Mouse (Mus musculus) megakaryocyte-erythroid progenitor cell, adult 5-6 weeks (primary cell): ENCODE data around the gene Wdr20. TPM values are rescaled to one million over a fixed set of nuclear protein-coding genes. Genes with fewer than 3 reads are reported as not detected.

ENCODE experiments used
- ATAC-seq: replicated peaks from 2 replicates; pipeline ENCODE4 v1.8.0; 2016; ENCODE audit warnings: mild to moderate bottlenecking, inconsistent platforms; ENCODE audit not compliant: severe bottlenecking, poor library complexity, low FRiP score, low TSS enrichment
- total RNA-seq, 2 experiments: library from RNA; stranded (forward) in 1 of 2; stranded (reverse) in 1 of 2; fragments of 200-1000, 215-1000 nt in 1 of 2; fragments of >200 nt in 1 of 2; fragmentation: Nextera tagmentation in 1 of 2; gene quantifications; 2 replicates each; pipeline ENCODE4 v1.2.3; 2014 to 2017

Wdr20 gene
- total RNA-seq, 2 experiments from 2014 or later, result 29.5 to 42.1 TPM

DNA sequence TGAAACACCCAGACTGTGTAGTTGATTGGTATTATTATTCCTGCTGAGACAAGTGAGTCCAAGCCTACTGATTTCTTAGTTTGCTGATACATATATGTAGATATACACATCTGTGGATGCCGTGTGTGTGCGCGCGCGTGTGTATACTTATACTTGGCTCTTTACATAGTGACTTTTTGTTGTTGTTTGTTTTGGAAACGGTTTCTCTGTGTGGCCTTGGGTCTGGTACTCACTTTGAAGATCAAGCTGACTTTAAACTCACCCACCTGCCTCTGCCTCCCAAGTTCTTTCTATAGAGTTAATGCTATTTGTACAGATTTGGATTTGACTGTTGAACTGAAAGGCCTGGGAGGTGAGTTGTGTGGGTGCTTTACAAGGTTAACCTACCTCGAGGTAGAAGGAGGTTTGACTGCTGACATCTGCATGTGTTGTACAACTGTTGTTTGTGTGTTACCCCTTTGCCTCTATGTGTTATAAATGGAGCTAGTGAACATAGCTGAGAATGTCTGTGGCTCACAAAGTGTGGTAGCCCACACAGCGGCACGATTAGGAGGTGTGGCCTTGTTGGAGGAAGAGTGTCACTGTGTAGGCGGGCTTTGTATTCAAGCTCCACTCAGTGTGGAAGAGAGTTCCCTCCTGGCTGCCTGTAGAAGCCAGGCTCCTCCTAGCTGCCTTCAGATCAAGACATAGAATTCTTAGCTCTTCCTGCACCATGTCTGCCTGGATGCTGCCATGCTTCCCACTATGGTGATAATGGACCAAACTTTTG lies 32.9 kb downstream of the Wdr20 start:
- ATAC-seq, result peak; percentile 68

DNA sequence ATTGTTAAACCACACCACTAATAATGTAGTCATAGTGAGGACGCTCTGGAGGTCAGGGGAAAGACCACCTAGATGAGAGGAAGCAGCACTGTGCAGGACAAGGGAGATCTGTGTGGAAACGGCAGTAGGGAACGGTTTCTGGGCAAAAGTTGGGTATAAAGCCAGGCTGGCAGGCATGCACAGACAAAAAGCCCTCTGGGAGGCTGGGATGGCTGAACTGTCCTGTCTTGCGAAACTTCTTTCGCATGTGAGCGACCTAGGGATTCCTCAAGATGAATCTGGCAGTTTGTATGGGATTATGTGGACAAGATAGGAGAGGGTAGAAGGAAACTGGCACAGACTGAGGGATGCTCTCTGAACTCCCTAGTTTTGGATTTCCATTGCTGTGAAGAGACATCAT lies 34.2 kb downstream of the Wdr20 start:
- no peak for ATAC-seq

DNA sequence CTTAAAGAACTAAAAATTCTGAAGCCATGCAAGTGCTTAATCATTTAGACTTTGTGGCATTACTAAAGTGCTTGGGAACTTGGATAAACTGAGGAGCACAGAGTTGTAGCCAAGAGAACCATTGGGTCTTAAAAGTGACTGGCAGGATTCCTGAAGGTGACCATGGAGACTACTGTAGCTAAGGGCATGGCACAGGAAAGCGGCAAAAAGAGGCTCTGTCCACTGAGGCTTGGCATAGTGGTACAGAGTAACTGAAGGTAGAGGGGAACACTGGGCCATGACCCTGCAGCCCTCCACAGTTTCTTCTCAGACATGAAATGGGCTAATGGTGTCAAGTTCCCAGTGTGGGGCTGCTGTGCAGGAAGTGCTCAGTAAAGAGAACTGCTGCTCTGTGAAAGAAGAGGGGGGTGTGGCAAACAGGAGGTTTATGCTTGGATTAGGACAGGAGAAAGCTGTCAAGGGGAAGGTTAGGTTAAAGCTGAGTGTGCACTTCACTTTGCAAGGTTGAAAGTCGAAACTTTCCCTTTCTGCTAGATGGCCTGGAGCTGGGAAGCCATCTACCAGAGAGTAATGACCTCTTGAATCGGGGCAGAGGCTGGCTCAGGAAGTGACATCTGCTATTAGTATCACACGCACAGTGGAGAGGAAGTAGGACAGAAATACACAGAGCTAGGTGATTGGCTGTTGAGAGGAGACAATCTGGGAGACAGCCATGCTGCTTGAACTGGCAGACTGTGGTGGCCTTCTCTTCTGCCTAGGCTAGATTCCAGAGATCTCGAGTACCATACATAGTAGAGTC lies 38.1 kb downstream of the Wdr20 start:
- ATAC-seq, result no peak

DNA sequence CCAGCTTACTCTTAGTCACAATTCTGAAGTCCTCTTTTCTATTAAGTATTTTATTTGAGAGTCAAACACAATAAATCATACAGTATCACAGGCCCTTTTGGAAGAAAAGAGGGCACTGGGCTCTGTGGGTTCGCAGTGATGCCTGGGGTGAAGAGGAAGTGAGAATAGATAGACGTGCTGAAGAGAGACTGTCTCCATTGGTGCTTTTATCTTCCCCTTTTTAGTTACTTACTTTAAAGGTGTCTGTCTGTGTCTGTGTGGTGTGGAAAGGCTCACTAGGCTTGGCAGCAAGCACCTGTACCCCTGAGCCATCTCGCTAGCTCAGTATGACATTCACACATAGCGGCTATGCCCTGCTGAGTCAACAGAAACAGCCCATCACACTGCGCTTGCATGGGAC lies 40.1 kb downstream of the Wdr20 start:
- ATAC-seq, result 0 out of 2 replicates have a peak, but pooled peaks have one; percentile 38

DNA sequence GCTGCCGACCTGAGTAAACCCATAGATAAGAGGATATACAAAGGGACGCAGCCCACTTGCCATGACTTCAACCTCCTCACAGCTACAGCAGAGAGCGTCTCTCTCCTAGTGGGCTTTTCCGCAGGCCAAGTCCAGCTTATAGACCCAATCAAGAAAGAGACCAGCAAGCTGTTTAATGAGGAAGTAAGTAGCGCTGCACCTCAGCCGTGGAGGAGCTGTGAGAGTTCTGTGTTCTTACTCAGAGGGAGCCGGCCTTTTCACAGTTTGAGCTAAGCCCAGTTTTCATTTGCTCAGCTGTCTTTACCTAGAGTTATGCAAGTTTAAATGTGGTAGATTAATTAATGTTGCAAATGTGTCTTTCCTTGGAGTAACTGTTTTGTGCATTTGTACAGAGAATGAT lies 41.6 kb downstream of the Wdr20 start:
- ATAC-seq, result no peak

DNA sequence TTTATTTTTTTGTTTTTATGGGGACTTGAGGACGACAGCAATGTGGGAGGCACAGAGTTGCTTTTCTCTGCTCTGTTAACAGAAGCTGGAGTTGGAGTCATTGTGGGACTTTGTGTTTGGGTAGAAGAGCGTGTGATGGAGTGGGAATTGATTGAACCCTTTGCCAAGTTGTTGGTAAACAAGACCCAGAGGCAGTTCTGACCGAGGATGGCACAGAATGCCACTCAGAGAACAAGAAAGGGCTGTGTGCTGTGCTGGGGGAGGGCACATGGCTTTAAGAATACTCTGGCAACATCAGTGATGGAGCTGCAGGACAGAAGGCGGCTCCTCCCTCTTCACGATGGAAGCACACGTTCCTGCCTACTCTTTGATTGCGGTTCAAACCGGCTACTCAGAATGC lies 43.4 kb downstream of the Wdr20 start:
- ATAC-seq, result no peak

DNA sequence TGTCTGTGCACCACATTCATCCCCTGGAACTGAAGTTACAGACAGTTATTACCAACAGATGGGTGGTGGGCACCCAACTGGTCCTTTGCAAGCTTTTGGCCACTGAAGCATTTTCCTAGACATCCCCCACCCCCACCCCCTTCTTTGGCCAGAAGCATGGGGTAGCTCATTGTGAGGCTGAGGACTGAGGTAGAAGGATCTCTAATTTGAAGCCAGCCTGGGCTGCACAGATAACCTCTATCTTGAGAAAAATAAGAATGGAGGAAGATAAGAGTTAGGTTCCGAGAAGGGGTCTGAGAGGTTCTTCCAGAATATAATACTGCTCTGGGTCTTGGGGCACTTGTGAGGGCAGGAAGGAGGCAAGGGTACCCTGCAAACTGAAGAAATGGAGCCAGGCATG lies 44.5 kb downstream of the Wdr20 start:
- ATAC-seq, result peak; percentile 28; the same call in 1 of the 2 replicates

DNA sequence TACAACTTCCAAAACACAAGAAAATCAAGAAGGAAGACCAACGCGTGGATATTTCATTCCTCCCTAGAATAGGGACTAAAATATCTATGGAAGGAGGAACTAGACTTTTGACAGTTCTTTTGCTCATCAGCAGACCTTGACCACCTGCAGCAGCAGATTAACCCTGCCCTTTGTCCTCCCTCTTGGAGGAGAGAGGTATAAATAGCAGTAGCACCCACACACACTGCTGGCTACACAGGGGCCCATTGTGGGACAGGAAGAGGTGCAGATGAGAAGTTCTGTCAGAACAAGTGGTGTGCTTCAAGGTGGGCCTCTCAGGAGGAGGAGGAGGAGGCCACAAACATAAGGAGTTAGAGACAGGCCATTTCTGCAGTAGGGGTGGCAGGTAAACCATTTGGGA lies 46.5 kb downstream of the Wdr20 start:
- no peak for ATAC-seq

DNA sequence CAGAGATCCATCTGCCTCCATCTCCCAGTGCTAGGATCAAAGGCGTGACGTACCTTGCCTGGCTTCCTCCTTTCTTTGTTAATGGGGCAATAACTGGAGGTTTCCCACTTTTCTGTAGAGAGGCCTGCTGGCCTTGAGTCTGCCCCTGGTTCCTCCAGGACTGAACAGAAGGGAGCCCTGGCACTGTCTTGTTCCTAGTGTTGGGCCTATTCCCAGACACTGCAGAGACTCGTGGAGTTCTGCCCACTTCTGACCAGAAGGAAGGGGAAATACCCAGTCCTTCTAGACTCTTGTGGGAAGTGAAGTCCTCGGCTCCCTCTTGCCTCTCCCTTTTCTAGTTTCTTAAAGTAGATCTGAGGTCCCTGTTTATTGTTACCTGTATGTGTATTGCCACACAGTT lies 48.5 kb downstream of the Wdr20 start:
- no peak for ATAC-seq

DNA sequence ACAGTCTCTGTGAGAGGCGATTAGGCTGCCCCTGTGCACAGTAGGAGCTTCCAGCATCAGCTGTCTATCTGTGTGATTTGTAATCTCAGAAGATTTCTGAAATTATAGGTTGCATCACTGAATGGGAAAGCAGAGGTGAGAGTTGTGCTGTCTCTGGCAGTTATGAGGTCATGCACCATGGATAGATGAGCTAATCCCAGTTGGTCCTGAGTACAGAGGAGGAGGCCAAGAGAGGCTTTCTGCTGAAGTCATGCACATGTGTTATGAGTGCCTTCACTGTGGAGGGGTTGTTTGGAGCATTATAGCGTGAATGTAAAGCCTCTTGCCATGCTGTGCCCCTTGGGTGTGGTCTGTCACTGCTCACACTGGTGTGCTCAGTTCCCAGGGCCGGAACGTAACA lies 52.8 kb downstream of the Wdr20 start:
- ATAC-seq, result no peak

DNA sequence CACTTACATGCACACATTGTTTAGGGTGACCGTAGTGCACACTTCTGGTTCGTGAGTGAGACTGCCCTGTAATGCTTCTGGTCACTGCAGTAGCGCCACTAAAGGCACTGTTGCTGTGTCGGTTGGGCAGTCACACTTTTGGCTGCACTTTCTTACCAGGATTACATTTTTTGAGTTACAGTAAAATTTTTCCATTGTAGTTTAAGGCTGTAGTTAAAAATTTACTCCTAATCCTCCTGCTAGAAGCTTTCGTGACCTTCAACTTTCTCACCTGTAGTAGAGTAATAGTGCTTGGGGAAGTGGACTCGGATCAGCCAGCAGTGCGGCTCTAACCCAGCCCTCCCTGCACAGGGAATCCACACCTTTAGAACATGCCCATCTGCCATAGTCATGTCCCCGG lies 53.3 kb downstream of the Wdr20 start:
- no peak for ATAC-seq

DNA sequence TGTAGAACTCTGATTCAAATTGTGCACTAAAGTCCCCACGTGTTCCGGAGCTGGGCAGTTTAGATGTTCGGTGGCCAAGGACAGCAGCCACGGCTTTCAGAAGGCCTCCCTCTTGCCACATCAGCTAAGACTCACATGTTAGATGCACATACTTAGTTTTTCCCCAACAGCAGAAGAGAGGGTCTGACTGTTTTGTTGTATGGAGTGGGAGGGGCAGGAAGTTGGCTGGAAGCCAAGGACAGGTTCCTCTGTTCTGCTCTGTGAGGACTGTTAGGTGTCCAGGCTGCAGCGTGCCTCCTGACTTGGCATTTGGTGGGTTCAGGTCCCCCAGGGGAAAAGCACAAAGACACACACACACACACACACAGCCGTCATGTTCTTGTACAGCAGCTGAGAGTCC lies 57.3 kb downstream of the Wdr20 start:
- ATAC-seq, result 0 out of 2 replicates have a peak, but pooled peaks have one; percentile 21

DNA sequence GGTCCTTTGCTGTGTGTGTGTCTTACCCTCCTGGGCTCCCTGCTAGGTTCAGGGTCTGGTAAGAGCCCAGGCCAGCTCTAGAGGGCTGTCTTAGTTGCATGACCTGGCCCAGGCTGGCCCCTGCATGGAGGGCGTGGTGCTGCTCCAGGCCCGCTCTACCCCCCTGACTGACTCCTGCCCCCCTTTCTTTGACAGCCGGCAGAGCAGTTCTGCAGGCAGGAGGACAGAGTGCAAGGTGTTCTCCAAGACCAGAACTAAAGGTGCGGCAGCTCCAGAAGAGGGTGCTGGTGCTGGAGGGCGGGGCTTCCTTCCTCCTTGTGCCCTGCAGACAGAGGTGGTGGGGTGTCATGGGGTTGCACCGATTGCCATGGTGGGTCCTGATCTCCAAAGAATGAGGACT lies 59.0 kb downstream of the Wdr20 start:
- ATAC-seq, result no peak

DNA sequence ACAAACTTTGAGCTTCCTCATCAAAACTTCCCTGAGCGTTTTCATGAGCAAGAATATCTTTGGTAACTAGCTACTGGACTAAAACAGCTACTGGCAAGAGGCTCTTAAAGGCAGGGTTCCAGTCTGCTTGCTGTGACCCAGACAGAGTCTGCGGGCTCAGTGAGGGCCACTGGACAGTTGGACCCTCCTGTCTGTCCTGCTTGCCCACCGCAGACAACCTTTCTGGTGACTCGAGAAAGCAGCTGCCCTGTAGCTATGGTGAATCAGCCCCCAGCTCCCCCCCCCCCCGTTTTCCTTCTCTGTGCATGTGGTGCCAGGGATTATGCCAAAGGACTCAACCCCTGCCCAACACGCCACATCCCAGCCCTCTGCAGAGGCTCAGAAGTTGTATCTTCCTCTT lies 59.5 kb downstream of the Wdr20 start:
- ATAC-seq, result no peak

DNA sequence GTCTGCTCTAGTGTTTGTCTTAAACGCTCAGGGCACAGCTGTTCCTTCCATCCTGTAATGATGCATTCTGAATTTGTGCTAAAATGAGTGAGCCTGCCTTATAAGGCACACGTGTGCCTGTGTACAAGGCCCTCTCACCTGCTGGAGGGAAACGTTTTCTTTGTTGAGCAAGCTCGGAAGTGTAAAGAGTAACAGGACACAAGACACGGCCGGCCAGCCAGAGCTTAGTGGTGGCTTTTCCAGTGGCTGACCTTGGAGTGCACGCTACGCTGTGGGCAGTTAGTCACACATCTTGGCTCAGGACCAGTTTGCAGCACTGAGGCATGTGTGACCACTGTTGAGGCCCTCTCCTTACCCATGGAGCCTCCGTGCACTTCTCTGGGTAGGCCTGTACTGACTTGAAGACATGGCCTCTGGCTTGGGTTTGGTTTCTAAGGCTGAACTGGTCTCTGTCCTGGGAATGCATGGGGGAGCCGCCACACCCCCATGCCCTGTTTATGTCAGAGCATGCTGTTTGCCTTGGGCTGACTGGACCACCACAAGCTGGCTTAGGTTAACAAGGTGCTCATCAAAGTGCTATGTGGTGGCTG lies 60.2 kb downstream of the Wdr20 start:
- ATAC-seq, result no peak

DNA sequence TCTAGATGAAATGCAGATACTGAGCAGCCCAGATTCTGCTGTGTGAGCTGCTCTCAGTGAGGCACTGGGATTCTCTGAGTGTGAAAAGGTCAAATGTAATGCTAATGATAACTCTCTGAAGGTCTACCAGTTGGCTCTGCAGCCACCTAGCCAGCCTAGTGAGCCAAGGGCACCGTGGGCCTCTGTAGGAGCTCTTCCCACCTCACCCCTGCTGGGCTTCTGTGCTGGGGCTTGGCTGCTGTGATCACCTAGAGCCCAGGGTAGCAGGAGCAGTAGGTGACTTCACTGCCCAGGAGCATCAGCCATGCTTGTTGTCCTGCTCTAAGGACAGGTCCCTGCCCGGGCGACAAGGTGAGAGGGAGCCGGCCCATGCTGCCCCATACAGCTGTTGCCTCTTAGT lies 61.5 kb downstream of the Wdr20 start:
- no peak for ATAC-seq

DNA sequence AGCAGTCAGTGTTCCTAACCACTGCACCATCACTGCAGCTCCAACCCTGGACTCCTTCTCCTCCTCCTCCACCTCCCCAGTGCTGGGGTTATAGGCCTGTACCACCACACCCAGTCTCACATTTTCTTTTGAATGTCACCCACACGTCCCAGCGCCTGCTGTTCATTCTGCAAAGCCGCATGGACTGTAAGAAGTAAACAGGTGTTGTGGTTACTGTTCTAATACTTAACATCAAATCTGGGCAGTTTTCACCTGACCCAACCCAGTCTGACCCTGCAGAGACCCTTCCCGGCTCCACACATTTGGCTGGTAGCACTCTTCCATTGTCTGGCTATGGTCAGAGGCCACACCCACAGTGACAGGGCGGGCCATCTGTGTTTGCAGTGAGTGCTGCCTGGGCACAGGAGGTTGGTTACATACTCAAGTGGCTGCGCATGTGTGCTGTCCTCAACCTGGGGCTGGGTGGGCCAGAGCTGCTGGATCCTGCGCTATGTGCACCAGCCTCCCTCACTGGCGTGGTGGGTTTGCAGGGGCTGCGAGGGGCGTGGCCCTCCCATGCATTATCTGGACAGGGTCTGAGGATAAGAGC lies 64.2 kb downstream of the Wdr20 start:
- ATAC-seq, result no peak

DNA sequence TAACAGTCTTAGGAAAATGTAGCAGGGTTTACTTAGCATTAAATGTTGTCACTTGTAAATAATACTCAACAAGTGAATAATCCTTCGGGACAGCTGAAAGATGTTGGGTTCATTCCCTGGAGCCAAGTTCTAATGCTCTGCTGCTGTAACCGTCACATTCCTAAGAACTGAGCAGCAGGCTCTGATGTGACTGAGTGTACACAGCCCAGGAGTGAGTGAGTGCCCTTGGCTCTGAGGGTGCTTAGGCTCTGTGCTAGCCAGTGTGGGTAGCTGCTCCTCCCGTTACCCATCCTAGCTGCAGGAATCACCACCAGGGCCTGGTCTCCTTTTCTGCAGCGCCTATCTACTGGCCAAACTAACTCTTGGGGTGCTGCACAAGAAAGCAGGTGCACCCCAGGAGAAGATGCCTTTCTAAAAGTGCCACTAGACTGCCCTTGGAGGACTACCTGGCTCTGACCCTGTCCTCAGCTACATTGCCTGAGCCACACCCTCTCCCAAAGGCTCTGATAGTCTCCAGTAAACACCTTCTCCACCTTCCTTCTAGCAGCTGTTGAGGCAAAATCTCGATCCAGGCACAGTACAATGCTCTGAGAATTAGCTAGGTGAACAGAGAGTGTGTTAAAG lies 65.0 kb downstream of the Wdr20 start:
- ATAC-seq, result no peak

DNA sequence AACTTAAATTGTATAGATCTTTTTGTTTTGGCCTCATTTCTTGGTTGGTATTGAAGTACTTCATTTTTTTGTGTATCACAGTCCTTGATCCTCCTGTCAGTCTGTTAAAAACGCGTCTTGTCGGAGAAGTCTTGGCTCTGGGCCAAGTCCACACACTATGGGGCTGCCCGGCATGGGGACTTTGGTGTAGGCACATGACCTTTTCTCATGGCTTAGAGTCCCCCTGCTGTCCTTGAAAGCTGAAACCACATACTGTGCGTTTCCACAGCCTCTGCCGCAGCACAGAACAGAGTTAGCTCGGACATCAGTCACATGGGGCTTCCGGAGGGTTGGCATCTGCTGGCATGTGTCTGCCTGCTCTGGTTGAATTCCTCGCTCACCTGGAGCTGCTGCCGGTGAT lies 66.5 kb downstream of the Wdr20 start:
- no peak for ATAC-seq
